Mouse (Mus musculus) cerebellum, adult 2 months (tissue): ENCODE data around the gene Ugt1a9. TPM values are rescaled to one million over a fixed set of nuclear protein-coding genes. Genes with fewer than 3 reads are reported as not detected.
"Not testable (repeated sequence)": the region's sequence is repeated elsewhere in the genome, so short reads cannot be mapped to it uniquely, and the experiment has no call there.

Source experiments
- DNase-seq, 2 experiments: peaks; one replicate each; pipeline ENCODE4 v3.0.0; 2021
- H3K27ac ChIP-seq: fragments of 200-500 bp; 2 replicates; pipeline ENCODE4 v1.5.1; 2012; ENCODE audit warnings: low read length, control low read depth, inconsistent platforms; ENCODE audit not compliant: insufficient read depth
- H3K27me3 ChIP-seq: fragments of 200-500 bp; 2 replicates; pipeline ENCODE4 v1.6.1; 2012; ENCODE audit warnings: inconsistent platforms, mild to moderate bottlenecking, low read length, moderate library complexity; ENCODE audit not compliant: control insufficient read depth, insufficient read depth
- H3K4me1 ChIP-seq: fragments of 200-500 bp; 2 replicates; pipeline ENCODE4 v1.6.1; 2011; ENCODE audit warnings: low read length; ENCODE audit not compliant: control insufficient read depth, insufficient read depth
- H3K4me3 ChIP-seq: fragments of 200-500 bp; replicated peaks from 2 replicates; pipeline ENCODE3; 2011; ENCODE audit warnings: mild to moderate bottlenecking, low read depth, low read length, control low read depth; ENCODE audit not compliant: insufficient read depth
- CTCF ChIP-seq: fragments of 200-500 bp; IDR thresholded peaks from 2 replicates; pipeline ENCODE4 v1.5.1; 2011; ENCODE audit warnings: low read depth, mild to moderate bottlenecking, control low read depth, low read length, moderate library complexity, borderline replicate concordance; ENCODE audit not compliant: insufficient read depth
- POLR2A ChIP-seq: fragments of 200-500 bp; IDR thresholded peaks from 2 replicates; pipeline ENCODE4 v1.6.1; 2011; ENCODE audit warnings: low read length, control low read depth, borderline replicate concordance; ENCODE audit not compliant: insufficient read depth
- WGBS: fragments of 180-500 bp; shearing (Covaris S2); methylation state at CpG from one replicate; pipeline ENCODE4 v1.1.7; 2018; 5-methylcytosine and 5-hydroxymethylcytosine counted together
- polyA plus RNA-seq: library from polyadenylated mRNA; depleted of rRNA; stranded (reverse); fragments of >200 nt; gene quantifications from 2 replicates; pipeline ENCODE4 v1.2.3, GENCODE M21; 2012

Ugt1a9 gene
- polyA plus RNA-seq, 1 experiment, result not detected

DNA sequence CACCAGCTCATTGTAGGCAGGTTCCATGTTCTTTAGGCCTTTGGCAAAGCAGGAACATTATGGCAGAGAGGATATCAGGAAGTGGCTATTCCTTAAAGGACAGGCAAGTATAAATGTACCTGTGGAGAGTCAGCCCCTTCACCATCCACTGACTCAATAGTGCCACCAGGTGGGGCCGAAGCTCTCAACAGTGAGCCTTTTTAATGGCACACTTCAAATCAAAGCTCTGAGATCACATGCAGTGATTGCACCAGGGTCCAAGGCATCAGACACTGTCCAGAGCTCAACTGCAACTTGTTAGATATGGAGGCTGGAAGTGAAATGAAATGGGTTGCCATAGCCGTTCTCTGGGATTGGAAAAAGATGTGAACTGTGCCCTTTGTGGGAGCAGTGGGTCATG lies 74.7 kb downstream of the Ugt1a9 start:
- WGBS, result 76% methylated on average over 2 of the region's 2 CpGs
- TF ChIP-seq CTCF, result peak; percentile 8; the same call in 1 of the 2 replicates
- not testable (repeated sequence) for H3K4me1 ChIP-seq, DNase-seq, H3K4me3 ChIP-seq, H3K27me3 ChIP-seq, H3K27ac ChIP-seq

DNA sequence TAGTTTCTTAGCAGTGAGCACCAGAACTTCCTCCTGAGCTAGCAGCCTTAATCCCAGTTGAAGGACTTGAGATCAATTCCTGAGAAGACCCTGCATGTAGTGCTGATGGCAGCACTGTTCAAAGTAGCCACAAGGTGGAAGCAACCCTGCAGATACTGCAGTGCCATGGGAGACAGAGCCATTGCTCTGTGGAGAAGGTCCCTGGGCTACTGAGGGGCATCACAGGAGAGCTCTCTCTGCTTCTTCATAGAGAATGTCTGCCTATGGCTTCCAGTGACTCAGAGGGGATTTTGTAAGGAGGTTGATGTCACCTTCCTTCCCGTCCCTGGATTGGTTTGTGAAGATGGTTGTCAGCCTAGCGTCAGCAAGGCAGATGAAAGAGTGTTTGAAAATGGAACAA lies 79.5 kb downstream of the Ugt1a9 start:
- DNase-seq, result not testable (repeated sequence)
- peak; percentile 18; the same call in 1 of the 2 replicates for TF ChIP-seq CTCF

DNA sequence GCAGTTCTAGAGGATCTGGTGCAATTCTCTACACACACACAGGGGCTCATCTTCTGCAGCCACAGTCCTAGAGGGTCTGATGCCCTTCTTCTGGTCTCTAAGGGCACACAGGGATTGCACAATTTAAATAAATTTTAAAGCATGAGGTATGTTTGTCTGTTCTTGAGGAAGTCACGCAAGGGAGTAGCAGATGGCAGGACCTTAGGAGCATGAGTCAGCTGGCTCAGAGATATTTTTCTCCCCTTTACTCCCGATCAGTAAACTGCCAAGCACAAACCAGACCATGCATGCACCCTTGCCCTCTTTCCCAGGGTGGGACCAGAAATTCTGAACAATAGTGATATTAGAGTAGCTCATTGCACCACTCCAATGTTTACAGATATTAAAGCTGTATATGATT lies 87.8 kb downstream of the Ugt1a9 start:
- Histone ChIP-seq H3K4me3 (no peak overlapping the region), H3K27me3 (no peaks in the 10 kb centered on the region), H3K4me1 (peaks cover 4% of the 10 kb centered on the region; the same call in 1 of the 2 replicates), H3K27ac (peak overlapping the region; percentile 51; the same call in 1 of the 2 replicates)
- 5% methylated on average over 2 of the region's 2 CpGs for WGBS
- TF ChIP-seq POLR2A, result no peak
- TF ChIP-seq CTCF, result no peak
- DNase-seq, result peak; percentile 36 to 59

More for the DNA sequence above, 79.5 kb downstream of the Ugt1a9 start:
- H3K4me1 ChIP-seq, H3K27ac ChIP-seq, H3K27me3 ChIP-seq, H3K4me3 ChIP-seq: not testable (repeated sequence)
- 72% methylated on average over 2 of the region's 2 CpGs for WGBS

DNA sequence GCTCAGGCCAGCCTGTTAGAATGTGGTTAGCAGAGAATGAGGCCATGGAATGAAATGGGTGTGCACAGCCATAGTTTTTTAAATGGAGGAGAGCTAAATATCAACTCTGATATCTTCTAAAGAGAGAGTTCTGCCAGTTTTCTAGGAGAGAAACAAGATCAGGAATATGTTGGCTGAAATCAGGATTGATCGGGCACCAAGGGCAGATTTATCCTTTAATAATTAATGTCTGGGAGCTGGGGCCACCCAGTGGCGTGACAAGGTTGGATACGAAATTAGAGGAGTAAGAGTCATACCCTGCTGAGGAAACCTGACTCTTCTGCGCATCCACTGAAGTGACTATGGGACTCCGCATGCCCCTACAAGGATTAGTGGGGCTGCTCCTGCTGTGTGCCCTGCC lies 95.1 kb downstream of the Ugt1a9 start, which contains the start of gene Ugt1a5:
Gene Ugt1a5, plus strand, starts transcription at position 302 of the 400 bp plus-strand sequence.
- peaks cover 7% of the 10 kb centered on the region; the same call in 1 of the 2 replicates for H3K4me1 ChIP-seq
- DNase-seq, result no peak
- WGBS, result 93% methylated on average over 5 of the region's 5 CpGs
- no peak for TF ChIP-seq CTCF
- no peak for TF ChIP-seq POLR2A
- H3K27ac ChIP-seq, result no peak within 1 kb of the TSS
- H3K27me3 ChIP-seq, result no peaks in the 10 kb centered on the region; the same call in 1 of the 2 replicates
- H3K4me3 ChIP-seq, result no peak within 1 kb of the TSS

DNA sequence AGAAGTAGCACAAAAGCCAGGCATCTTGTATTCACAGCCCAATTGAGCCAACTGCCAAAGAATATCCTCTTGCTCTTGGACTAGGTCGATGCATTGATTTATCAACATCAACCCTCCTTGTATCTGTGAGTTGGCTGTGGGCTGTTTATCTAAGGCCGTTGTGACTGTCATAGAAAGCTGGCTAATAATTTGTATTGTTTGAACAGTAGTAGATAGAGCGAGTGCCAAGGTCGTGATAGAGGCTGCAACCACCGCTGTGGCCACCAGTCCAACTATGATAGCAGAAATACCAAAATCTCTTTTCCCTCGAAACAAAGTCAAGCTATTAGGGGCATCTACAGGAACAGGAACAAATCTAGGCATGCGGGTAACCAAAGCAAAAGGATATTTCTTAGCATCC lies 101.6 kb downstream of the Ugt1a9 start:
- H3K27me3 ChIP-seq, H3K4me1 ChIP-seq, DNase-seq, H3K27ac ChIP-seq, H3K4me3 ChIP-seq: not testable (repeated sequence)
- WGBS, result 83% methylated on average over 6 of the region's 7 CpGs

DNA sequence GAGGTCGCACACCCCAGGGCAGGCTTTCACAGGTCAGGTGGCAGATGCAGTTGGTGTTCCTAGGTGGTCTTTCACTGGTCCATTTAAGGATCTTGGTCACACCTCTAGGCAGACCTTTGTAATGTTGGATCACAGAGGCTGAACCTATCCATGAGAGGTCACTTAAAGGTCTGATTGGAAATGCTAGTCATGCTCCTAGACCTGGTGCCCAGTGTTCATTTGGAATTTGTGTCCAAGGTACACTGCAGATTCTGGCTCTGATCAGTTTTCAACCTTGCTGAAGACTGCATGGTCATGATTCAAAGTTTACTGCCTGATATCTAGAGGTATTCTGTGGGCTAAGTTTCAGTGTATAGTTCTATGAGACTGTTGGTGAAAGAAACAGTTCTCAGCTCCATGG lies 109.1 kb downstream of the Ugt1a9 start:
- no peak for TF ChIP-seq POLR2A
- TF ChIP-seq CTCF, result no peak
- 94% methylated on average over 1 of the region's 1 CpGs for WGBS

DNA sequence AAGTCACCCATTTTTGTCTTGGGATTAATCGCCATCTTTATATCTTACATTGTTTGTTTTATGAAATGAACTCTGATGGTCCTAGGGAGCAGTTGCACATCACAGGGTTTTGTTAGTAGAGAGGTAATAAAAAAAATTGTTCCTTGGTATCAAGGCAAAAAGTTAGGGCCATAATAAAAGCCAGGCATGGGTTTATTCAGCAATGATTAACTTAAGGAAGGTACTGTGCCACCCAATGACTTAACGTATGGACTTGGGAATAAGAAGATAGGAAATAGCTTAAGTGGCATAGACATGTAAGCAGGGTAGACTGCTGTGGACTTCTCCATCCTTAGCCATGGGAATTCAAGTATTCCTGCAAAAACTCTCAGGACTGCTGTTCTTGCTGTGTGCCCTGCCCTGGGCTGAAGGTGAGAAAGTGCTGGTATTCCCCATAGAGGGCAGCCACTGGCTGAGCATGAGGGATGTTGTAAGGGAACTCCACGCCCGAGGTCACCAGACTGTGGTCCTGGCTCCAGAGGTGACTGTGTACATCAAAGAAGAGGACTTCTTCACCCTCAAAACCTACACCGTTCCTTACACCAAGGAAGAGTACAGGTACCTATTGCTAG lies 115.8 kb downstream of the Ugt1a9 start:
- 87% methylated on average over 5 of the region's 5 CpGs for WGBS
- no peak overlapping the region for H3K4me3 ChIP-seq
- H3K27me3 ChIP-seq, result no peaks in the 10 kb centered on the region
- no peak overlapping the region for H3K27ac ChIP-seq
- DNase-seq, result no peak
- no peak for TF ChIP-seq CTCF
- TF ChIP-seq POLR2A, result no peak
- H3K4me1 ChIP-seq, result no peaks in the 10 kb centered on the region

More for the DNA sequence above, 109.1 kb downstream of the Ugt1a9 start:
- no peak for DNase-seq
- Histone ChIP-seq H3K4me3 (no peak overlapping the region), H3K27me3 (no peaks in the 10 kb centered on the region), H3K4me1 (no peaks in the 10 kb centered on the region), H3K27ac (no peak overlapping the region)

DNA sequence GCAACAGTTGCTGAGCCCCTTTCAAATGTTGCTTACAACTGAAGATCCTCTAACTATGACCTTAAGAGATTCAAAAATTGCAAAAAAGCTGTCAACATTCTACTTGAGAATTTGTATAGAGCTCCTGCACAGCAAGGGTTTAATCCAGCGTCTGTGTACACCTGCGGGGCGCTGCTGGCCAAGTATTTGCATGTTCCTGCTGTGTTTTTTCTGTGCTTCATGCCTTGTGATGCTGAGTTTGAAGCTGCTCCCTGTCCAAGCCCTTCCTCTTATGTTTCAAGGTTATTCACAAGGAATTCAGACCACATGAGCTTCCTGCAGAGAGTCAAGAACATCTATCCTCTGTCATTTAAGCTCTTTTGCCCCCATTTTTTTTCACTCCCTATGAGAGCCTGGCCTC lies 121.5 kb downstream of the Ugt1a9 start:
- no peak overlapping the region for H3K27ac ChIP-seq
- no peak overlapping the region for H3K4me3 ChIP-seq
- H3K27me3 ChIP-seq, result no peaks in the 10 kb centered on the region
- 53% methylated on average over 3 of the region's 3 CpGs for WGBS
- no peaks in the 10 kb centered on the region for H3K4me1 ChIP-seq
- no peak for DNase-seq
- no peak for TF ChIP-seq POLR2A
- TF ChIP-seq CTCF, result no peak

DNA sequence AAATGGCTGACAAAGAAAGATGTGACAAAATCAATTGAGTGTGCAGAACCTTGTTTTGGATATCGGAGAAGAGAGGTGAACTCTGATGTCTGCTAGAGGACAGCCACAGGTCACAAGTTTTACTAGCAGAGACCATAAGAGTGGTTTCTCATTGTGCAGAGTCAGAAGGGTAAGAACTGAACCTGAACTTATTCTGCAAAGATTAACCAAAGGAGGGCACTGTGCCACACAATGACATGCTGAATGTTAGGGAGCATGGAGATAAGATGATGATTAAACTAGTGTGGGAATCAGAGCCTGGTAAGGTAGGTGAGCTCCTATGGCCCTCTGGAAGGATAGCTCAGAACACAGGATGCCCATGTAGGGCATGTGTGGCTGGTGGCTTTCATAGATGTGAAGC lies 125.1 kb downstream of the Ugt1a9 start:
- no peak overlapping the region for H3K27ac ChIP-seq
- DNase-seq, result no peak
- peaks cover 14% of the 10 kb centered on the region for H3K4me1 ChIP-seq
- TF ChIP-seq CTCF (no peak), POLR2A (no peak)
- no peaks in the 10 kb centered on the region for H3K27me3 ChIP-seq
- H3K4me3 ChIP-seq, result no peak overlapping the region
- WGBS, result 89% methylated on average over 1 of the region's 1 CpGs
